Mouse (Mus musculus) left cerebral cortex, postnatal 25 days (tissue): ENCODE measurements around the gene Rpp25. TPM values are rescaled to one million over a fixed set of nuclear protein-coding genes. Genes with fewer than 3 reads are reported as not detected.

Experiments
- DNase-seq, 2 experiments: peaks; one replicate each; pipeline ENCODE4 v3.0.0; 2022; ENCODE audit warnings: low spot score in 2 of 2, mixed read lengths in 1 of 2
- intact Hi-C: fragments of 180-260 bp; cut with DNase I; formaldehyde crosslinking; loops from one replicate; pipeline ENCODE4 v1.15.1; 2025
- total RNA-seq, 2 experiments: library from RNA; stranded (reverse); gene quantifications; 2 replicates each; pipeline ENCODE4 v1.2.3; 2021

Gene Rpp25
- total RNA-seq, 2 experiments from 2014 or later = 15.6 to 16.1 TPM

- intact Hi-C loops = no loop called here
- no peak for DNase-seq
Observed at GRCm38 (mm10) chr9:57510577-57510976, 6.8 kb downstream of the Rpp25 start.

DNA sequence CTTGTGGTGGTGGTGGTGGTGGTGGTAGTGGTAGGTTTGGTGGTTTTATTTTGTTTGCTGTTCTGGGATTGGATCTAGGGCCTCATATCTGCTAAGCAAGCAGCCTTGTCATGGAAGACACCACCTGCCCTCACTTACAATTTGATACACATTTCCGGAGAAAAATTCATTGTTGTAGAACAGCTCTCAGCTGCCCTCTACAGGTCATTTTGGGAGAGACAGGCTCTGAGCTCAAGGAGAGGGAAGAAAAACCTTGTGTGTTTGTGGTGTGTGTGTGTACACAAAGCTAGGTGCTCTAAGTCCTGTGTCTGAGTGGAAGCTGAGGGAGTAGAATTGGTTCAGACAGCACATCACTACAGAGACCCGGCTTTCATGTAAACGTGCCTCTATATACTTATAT, 13.3 kb downstream of the Rpp25 start:
- intact Hi-C loops = loop anchor here (1.0 kb wide), 1 partner anchor 32 kb away; no protein-coding TSS in a partner anchor
- DNase-seq = peak in 1 of 2 experiments; percentile 70

GRCm38 (mm10) chr9:57520375-57521055, 16.7 kb downstream of the Rpp25 start:
- DNase-seq = no peak
- intact Hi-C loops = loop anchor here (2.0 to 5.0 kb wide), 4 partner anchors 16 to 448 kb away; partner anchors contain the start of genes Rpp25, Scamp5 and Sin3a

- DNase-seq = peak; percentile 94 to 96
- intact Hi-C loops = loop anchor here (2.0 to 5.0 kb wide), 4 partner anchors 16 to 449 kb away; partner anchors contain the start of genes Rpp25, Scamp5 and Sin3a
Observed at GRCm38 (mm10) chr9:57521056-57521911, 17.5 kb downstream of the Rpp25 start, which contains the start of gene Cox5a. Gene Cox5a (plus strand): TSS chr9:57521274.

GRCm38 (mm10) chr9:57522114-57522860, 18.5 kb downstream of the Rpp25 start:
- intact Hi-C loops = loop anchor here (5.0 kb wide), 3 partner anchors 55 to 450 kb away; partner anchors contain the start of genes Scamp5 and Sin3a
- no peak for DNase-seq

- no peak for DNase-seq
- intact Hi-C loops = loop anchor here (5.0 kb wide), 3 partner anchors 56 to 451 kb away; partner anchors contain the start of genes Scamp5 and Sin3a
Observed at GRCm38 (mm10) chr9:57522861-57523246, 19.0 kb downstream of the Rpp25 start.

DNA sequence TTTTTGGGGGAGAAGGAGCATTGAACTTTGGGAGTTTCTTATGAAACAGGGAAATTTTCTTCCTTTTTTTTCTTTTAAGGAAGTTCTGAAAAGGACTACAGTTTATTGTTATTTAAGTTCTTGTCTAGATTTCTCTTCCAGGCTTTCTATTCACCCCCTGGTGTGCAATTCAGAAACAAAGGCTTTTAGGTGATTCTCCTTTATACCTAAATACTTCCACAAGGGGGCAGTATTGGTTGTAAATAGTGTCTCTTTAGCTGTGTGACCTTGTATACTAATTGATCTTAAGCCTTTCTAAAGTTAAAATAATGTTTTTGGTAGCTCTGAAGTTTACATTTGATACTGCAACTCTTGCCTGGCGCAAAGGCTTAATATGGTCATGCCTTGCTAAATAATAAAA, 19.9 kb downstream of the Rpp25 start:
- intact Hi-C loops = loop anchor here (5.0 kb wide), 3 partner anchors 56 to 451 kb away; partner anchors contain the start of genes Scamp5 and Sin3a
- DNase-seq = no peak

DNA sequence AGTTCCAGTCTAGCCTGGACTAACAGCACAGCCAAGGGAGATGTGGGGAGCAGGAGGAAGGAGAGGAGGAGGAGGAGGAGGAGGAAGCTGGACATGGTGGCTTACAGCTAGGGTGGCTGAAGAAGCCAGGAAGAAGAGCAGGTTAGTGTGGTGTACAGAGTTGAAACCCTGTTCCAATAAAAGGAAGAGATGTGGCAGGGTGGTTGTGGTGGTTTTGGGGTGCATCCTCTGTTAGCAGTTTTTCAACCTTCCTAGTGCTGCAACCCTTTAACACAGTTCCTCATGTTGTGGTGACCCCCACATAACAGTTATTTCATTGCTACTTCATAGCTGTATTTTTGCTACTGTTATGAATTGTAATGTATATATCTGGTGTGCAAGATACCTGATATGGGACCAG, 20.6 kb downstream of the Rpp25 start:
- no peak for DNase-seq
- intact Hi-C loops = loop anchor here (5.0 kb wide), 3 partner anchors 57 to 452 kb away; partner anchors contain the start of genes Scamp5 and Sin3a

DNA sequence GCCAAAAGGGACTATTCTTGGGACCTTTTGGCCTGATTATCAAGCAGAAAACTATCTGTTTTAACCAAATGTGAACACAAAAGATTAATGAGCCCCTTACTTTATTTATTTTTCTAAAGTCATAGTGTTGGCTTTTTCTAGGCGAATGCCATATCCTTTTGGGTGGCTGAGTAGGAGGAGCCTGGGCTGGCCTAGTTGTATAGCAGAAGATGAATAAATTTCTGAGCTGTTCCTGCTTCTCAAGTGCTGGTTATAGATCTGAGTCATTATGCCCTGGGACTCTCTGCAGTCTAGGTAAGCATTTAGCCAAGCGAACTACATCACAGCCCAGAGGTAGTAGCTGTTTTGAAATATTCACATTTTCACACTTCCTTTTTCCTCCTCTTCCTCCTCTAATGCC, 21.7 kb downstream of the Rpp25 start:
- intact Hi-C loops = no loop called here
- peak in 1 of 2 experiments; percentile 72 for DNase-seq

DNA sequence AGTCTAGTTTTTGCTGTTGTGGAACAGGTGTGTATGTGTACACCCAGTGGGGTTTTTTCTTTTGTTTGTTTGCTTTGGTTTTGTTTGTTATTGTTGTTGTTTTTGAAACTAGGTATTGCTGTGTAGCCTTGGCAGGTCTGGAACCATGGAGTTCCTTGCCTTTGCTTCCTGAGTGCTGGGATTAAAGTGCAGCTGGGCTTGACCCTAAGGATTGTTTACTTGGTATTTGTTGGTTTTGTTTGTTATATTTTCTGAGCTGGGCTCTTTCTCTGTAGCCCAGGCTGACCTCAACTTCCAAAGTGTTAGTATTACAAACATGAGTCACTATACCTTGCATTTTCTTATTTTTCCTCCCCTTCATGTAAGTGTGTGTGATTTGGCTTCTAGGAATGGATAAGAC, 22.6 kb downstream of the Rpp25 start:
- no peak for DNase-seq
- intact Hi-C loops = no loop called here

DNA sequence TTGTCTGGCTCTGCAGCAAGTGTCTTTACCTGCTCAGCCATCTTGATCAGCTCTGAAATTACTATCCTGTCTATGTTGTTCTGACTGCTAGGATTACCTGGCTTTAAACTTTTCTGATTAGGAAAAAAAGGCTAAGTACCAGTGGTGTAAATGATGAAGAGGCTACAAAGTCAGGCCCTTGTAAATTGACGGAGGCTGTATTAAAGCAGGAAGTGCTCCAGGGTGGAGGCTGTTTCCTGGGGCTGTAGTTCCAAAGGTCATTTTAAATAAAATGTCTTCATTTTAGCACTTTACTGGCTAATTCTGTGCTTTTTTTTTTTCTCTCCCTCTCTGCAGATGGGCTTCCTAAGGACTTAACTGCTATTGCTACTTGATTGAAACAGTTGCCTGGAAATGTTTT, 28.1 kb downstream of the Rpp25 start:
- no peak for DNase-seq
- intact Hi-C loops = no loop called here

GRCm38 (mm10) chr9:57536362-57536761, 32.5 kb downstream of the Rpp25 start:
- intact Hi-C loops = no loop called here

DNA sequence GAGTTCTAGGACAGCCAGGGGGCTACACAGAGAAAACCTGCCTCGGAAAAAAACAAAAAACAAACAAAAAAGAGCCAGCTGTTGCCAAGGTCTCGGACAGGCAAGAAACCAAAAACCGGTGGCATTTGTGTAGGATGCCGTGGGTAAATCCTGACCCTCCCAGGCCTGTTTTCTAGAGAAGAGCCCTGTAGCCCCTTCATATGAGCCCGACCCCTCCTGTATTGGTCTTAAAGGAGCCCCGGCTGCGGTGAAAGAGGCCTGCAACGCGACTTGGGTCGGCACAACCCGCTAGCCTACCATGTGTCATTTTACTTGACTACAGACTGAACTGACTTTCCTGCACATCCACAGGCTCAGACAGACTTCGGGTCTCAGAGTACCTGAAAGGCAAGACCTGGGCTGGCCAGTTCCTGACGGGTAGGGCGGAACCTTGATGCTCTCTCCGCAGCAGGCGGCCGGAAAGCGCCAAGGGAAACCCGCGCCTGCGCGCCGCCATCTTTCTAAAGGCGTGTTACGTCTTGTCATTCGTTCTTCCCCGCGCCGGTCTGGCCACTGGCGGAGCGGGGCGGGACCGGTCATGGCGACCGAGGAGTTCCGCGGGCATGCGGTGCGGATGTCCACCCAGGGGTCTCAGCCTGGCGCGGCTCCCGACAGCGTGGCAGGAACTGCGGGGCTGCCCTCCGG, 33.4 kb downstream of the Rpp25 start, which contains the start of gene Fam219b:
Gene Fam219b, plus strand, starts transcription at position 485 of the 684 bp plus-strand sequence.
- intact Hi-C loops = no loop called here

More at GRCm38 (mm10) chr9:57536362-57536761, 32.5 kb downstream of the Rpp25 start:
- DNase-seq = no peak

DNA sequence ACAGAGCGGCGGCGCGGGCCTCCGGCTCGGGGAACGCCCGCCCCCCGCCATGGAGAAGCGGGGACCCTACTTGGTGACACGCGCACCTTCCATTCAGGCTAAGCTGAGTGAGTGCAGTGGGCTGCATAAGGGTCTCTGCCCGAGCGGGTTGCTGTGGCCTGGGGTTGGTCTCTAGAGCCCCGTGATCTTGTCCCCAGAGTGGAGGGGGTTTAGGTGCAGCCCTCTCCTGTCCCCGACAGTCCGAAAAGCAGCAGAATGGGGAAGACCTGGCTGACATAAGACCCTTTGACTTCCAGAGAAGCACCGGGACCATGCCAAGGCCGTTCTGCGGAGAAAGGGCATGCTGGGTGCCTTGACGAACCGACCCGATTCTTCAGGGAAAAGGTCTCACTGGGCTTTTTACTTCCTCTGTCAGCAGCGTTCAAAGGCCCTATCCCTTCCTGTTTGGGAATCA, 33.9 kb downstream of the Rpp25 start:
- peak in 1 of 2 experiments; percentile 41 for DNase-seq
- intact Hi-C loops = loop anchor here (2.0 kb wide), 2 partner anchors 51 to 117 kb away; partner anchors contain the start of gene Ulk3

More for the DNA sequence above, 33.4 kb downstream of the Rpp25 start, which contains the start of gene Fam219b:
- peak; percentile 92 to 95 for DNase-seq

GRCm38 (mm10) chr9:57539550-57539949, 35.7 kb downstream of the Rpp25 start:
- intact Hi-C loops = loop anchor here (2.0 kb wide), 2 partner anchors 49 to 115 kb away; partner anchors contain the start of gene Ulk3

DNA sequence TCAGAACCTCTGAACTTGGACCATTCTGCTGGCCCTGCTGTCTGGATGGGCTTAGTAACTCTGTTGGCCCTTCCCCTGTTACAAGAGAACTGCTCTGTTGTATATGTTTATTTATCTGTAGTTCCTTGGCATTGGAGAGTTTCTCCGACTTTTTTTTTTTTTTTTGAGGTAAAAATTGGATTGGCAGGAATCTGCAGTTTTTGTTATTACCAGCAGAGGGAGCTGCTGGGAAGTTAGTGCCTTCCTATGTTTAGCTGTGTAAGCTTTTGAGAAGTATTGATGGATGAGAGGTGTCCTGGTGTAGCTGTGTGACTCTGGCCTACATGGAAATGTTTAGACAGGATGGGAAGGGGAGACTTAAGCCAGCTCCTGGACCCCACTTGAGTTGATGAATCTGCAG, 37.5 kb downstream of the Rpp25 start:
- intact Hi-C loops = no loop called here
- peak in 1 of 2 experiments; percentile 65 for DNase-seq

More at GRCm38 (mm10) chr9:57539550-57539949, 35.7 kb downstream of the Rpp25 start:
- no peak for DNase-seq

DNA sequence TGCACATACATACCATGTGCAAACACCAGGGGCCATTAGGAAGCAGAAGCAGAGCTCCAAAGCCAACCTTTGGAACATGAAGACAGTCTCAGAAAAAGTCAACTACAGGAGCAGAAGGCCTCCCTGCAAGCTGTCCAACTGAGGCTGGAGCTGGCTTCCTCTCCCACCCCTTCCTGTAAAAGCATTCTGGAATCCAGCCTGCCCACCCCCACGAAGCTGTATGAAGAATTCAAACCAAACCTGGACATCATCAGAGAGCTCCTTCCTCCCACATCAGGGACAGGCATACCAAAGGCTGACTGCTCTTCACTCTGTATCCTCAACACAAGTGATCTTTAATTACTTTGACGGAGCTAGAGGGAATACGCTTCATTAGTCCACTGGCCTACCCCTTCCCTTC, 40.1 kb downstream of the Rpp25 start:
- intact Hi-C loops = no loop called here
- DNase-seq = peak in 1 of 2 experiments; percentile 54

- DNase-seq = no peak
- intact Hi-C loops = no loop called here
Observed at GRCm38 (mm10) chr9:57547287-57547686, 43.5 kb downstream of the Rpp25 start.
